Mouse (Mus musculus): ENCODE measurements at regions not wholly inside any gene's neighbourhood (a gene's known extent, or its start where the extent isn't known, plus 50 kb on each side); places are given as distances from the start of the nearest gene placed in this dataset.

- no peak for TF ChIP-seq CTCF (IDR thresholded peaks at IDR 0.05; ENCODE audit: control insufficient read depth, insufficient read depth, insufficient read length)
- no peak for TF ChIP-seq USF1 (IDR thresholded peaks at IDR 0.05; ENCODE audit: low read depth)
- TF ChIP-seq FOSL1 (IDR thresholded peaks at IDR 0.05; ENCODE audit: insufficient read depth, low read length, poor library complexity, severe bottlenecking), result no peak
- TF ChIP-seq MYOD1 (IDR thresholded peaks at IDR 0.05; ENCODE audit: control insufficient read depth, insufficient read length, low read depth), result no peak
- no peak for TF ChIP-seq CEBPB (IDR thresholded peaks at IDR 0.05; ENCODE audit: low read depth)
- no peak for TF ChIP-seq MYOG (IDR thresholded peaks at IDR 0.05; ENCODE audit: control insufficient read depth, extremely low read depth, insufficient read length)
Measured at GRCm38 (mm10) chr13:111986681-111987080, 177.9 kb upstream of the Map3k1 start.
